Mouse (Mus musculus): Measurements from ENCODE around the gene Gm40193. TPM values are rescaled to one million over a fixed set of nuclear protein-coding genes. Genes with fewer than 3 reads are reported as not detected.
A peak's percentile ranks its signal among the peaks of the same experiment; 100 is the strongest.
"Not testable (repeated sequence)": the region's sequence is repeated elsewhere in the genome, so short reads cannot be mapped to it uniquely, and the experiment has no call there.

The Gm40193 gene
- polyA plus RNA-seq, 1 experiment from 2014 or later: 1.1 TPM

DNA sequence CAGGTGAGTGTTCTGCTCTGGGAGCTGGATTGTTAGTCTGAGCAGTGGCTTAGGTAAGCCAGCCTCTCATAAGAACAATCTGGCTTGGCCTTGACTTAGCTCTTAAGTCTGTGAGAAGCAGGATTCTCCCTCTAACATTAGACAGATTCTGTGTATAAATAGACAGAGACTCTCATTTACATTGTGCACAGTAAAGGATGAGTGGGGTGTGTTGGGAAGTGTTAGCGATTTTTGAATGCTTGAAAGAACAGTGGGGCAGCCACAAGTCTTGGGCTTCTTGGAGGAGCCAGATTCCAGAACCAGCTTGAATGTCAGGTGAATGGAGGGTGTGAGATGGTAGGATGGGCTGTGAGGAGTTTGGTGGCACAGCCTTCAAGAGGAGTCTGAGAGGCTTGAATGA lies 38.9 kb upstream of the Gm40193 start:
- no peak for ATAC-seq (ENCODE audit: low read depth)
- peaks cover 9% of the 10 kb centered on the region; the same call in 1 of the 2 replicates for H3K36me3 ChIP-seq (ENCODE audit: control insufficient read depth, insufficient read depth, low read length)
- 93% methylated on average over 1 of the region's 1 CpGs for WGBS
- H3K4me2 ChIP-seq (ENCODE audit: low read depth, low read length): no peak overlapping the region
- DNase-seq (ENCODE audit: low spot score): no peak
- no peaks in the 10 kb centered on the region for H3K9me3 ChIP-seq (ENCODE audit: control insufficient read depth, low read length)
- no peak overlapping the region for H3K27ac ChIP-seq (replicated peaks; ENCODE audit: low read depth, low read length)
- H3K9ac ChIP-seq (ENCODE audit: low read depth, low read length): no peak overlapping the region
- no peaks in the 10 kb centered on the region for H3K27me3 ChIP-seq (replicated peaks; ENCODE audit: control insufficient read depth, insufficient read depth, low read length)
- peaks cover 5% of the 10 kb centered on the region for H3K4me1 ChIP-seq (ENCODE audit: control insufficient read depth, insufficient read depth, low read length)
- H3K4me3 ChIP-seq (ENCODE audit: low read depth, low read length): no peak overlapping the region

DNA sequence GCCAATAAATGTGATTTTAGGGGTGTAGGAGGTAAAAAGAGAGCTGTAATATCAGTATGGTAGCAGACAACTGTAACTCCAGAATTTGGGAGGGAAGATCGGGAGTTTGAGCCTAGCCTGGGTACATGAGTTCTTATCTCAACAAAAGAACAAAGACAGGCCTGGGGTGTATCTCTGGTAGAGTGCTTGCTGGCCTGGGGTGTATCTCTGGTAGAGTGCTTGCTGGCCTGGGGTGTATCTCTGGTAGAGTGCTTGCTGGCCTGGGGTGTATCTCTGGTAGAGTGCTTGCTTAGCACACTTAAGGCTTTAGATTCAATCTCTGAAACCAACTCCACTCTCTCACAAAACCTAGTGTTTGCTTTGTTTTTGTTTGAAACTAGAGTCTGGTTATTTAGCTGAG lies 37.9 kb upstream of the Gm40193 start:
- not testable (repeated sequence) for H3K27ac ChIP-seq (replicated peaks; ENCODE audit: low read depth, low read length); H3K4me1 ChIP-seq (ENCODE audit: control insufficient read depth, insufficient read depth, low read length); H3K9me3 ChIP-seq (ENCODE audit: control insufficient read depth, low read length); H3K9ac ChIP-seq (ENCODE audit: low read depth, low read length); H3K4me3 ChIP-seq (ENCODE audit: low read depth, low read length); H3K27me3 ChIP-seq (replicated peaks; ENCODE audit: control insufficient read depth, insufficient read depth, low read length); DNase-seq (ENCODE audit: low spot score); H3K36me3 ChIP-seq (ENCODE audit: control insufficient read depth, insufficient read depth, low read length); H3K4me2 ChIP-seq (ENCODE audit: low read depth, low read length); ATAC-seq (ENCODE audit: low read depth)
- WGBS: 100% methylated on average over 1 of the region's 1 CpGs

DNA sequence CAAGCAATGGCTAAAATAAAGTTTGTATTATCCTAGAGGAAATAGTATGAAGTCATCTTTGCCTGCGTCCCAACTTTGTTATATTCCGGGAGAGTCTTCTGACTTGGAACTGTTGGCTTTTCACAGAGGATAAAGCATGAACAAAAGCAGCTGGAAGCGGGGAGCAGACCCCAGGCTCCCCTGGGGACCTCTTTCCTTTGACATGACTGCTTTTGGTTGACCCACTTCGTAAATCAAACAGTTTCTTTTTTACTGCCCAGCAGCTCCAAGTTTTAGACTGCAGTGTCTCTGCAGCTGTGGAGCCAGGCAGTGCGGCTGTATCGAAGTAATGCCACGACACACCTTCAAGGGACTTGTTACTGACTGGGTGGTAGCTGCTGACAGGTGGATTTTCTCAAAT lies 33.8 kb upstream of the Gm40193 start:
- ATAC-seq (ENCODE audit: low read depth): no peak
- WGBS: 67% methylated on average over 7 of the region's 7 CpGs
- Histone ChIP-seq H3K27ac (replicated peaks; ENCODE audit: low read depth, low read length) (no peak overlapping the region), H3K36me3 (ENCODE audit: control insufficient read depth, insufficient read depth, low read length) (peaks cover 9% of the 10 kb centered on the region; the same call in 1 of the 2 replicates), H3K4me3 (ENCODE audit: low read depth, low read length) (no peak overlapping the region), H3K9me3 (ENCODE audit: control insufficient read depth, low read length) (no peaks in the 10 kb centered on the region), H3K4me1 (ENCODE audit: control insufficient read depth, insufficient read depth, low read length) (peaks cover 10% of the 10 kb centered on the region), H3K4me2 (ENCODE audit: low read depth, low read length) (no peak overlapping the region), H3K9ac (ENCODE audit: low read depth, low read length) (no peak overlapping the region), H3K27me3 (replicated peaks; ENCODE audit: control insufficient read depth, insufficient read depth, low read length) (no peaks in the 10 kb centered on the region)
- DNase-seq (ENCODE audit: low spot score): no peak

DNA sequence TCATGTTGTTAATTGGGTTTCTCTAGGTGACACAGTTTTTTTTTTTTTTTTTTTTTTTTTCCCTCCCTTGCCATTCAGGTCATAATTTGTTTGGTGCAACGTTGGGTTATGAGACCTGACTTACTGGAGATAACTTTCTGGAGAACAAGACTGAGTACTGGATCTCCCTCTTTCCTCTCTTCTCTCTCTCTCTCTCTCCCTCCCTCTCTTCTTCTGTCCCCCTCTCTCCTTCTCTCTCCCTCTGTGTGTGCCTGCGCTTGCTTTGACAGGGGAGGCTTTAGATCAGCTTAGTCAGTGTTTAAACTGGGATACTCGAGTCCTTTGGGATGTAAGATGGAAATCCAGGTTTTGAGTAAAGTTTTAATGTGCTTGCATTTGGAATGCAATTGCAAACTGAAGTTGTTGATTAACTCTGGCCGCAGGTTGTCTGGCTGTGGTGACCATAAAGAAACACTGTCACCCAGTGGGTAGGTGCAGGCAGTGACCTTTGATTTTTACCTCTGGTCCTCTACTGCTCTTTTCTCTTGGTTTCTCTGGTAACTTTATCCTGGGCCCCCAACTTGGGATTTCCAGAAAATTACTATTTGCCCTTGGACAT lies 31.6 kb upstream of the Gm40193 start:
- WGBS: 24% methylated on average over 4 of the region's 4 CpGs
- Histone ChIP-seq H3K4me3 (ENCODE audit: low read depth, low read length) (peak overlapping the region; percentile 83), H3K9me3 (ENCODE audit: control insufficient read depth, low read length) (no peaks in the 10 kb centered on the region), H3K27ac (replicated peaks; ENCODE audit: low read depth, low read length) (no peak overlapping the region), H3K27me3 (replicated peaks; ENCODE audit: control insufficient read depth, insufficient read depth, low read length) (no peaks in the 10 kb centered on the region), H3K4me2 (ENCODE audit: low read depth, low read length) (peak overlapping the region; percentile 83), H3K4me1 (ENCODE audit: control insufficient read depth, insufficient read depth, low read length) (peaks cover 10% of the 10 kb centered on the region), H3K9ac (ENCODE audit: low read depth, low read length) (peak overlapping the region; percentile 83; the same call in 1 of the 2 replicates), H3K36me3 (ENCODE audit: control insufficient read depth, insufficient read depth, low read length) (peaks cover 9% of the 10 kb centered on the region; the same call in 1 of the 2 replicates)
- no peak for DNase-seq (ENCODE audit: low spot score)
- no peak for ATAC-seq (ENCODE audit: low read depth)

DNA sequence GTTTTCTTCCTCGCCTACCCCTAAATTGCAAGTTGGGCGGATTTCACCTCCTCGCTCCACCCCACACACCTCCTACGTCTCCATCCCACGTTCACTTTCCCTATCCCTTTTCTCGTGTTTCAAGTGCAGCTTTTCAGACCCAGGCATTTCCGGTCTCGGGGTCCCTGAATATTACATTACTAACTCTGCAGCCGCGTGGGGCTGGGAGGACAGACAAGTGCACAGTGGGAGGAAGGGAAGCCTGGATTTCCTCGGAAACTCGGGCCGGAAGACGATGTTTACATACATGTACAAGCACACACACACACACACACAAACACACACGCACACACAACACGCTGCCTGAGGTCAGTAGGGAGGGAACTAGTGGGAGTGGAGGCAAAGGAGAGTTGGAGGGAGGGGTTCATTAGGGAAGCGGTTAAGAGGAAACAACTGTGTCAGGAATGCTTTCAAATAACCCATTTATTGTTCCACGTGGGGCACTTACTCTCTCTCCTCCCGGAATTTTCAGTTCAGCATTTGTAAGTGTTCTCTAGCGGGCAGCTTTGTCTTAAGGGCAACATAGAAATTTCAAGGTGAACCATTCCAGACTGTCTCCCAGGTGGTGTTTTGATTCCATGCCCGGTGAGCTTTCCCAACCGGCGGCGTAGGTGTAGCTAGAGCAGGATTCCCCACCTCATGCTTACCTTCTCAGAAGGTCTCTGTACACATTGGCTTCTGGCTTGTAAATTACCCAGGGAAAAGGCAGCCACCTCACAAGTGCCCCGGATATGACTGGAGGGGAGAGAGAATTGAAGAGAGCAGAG lies 30.9 kb upstream of the Gm40193 start:
- Histone ChIP-seq H3K4me2 (ENCODE audit: low read depth, low read length) (peak overlapping the region; percentile 83), H3K9me3 (ENCODE audit: control insufficient read depth, low read length) (no peaks in the 10 kb centered on the region), H3K4me3 (ENCODE audit: low read depth, low read length) (peak overlapping the region; percentile 83), H3K27ac (replicated peaks; ENCODE audit: low read depth, low read length) (peak overlapping the region; percentile 86), H3K4me1 (ENCODE audit: control insufficient read depth, insufficient read depth, low read length) (peaks cover 10% of the 10 kb centered on the region), H3K9ac (ENCODE audit: low read depth, low read length) (peak overlapping the region; percentile 83), H3K27me3 (replicated peaks; ENCODE audit: control insufficient read depth, insufficient read depth, low read length) (no peaks in the 10 kb centered on the region), H3K36me3 (ENCODE audit: control insufficient read depth, insufficient read depth, low read length) (peaks cover 9% of the 10 kb centered on the region; the same call in 1 of the 2 replicates)
- WGBS: 1% methylated on average over 25 of the region's 25 CpGs
- ATAC-seq (ENCODE audit: low read depth): no peak
- peak; percentile 60 for DNase-seq (ENCODE audit: low spot score)

DNA sequence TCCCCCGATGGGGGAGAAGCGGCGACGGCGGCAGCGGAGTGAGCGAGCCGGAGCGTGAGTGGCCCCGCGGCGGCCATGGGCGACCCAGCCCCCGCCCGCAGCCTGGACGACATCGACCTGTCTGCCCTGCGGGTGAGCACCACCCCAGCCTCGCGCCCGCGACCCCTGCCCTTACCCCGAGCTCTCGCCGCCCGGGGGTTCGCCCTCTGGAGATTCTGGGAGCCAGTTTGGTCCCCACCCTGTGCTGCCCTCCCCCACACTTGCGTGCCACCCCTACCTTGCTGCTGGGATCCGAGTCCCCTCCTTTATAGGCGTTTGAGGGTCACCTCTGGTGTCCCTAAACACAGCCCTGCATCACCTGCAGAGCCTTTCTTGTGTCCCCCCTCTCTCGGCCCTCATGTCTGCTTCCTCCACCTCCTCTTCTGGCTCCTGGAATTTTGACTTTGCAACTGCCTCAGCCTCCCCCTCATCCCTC lies 30.3 kb upstream of the Gm40193 start:
- ATAC-seq (ENCODE audit: low read depth): 0 out of 2 replicates have a peak, but pooled peaks have one; percentile 4
- 0% methylated on average over 4 of the region's 31 CpGs for WGBS
- Histone ChIP-seq H3K4me2 (ENCODE audit: low read depth, low read length) (peak overlapping the region; percentile 83), H3K36me3 (ENCODE audit: control insufficient read depth, insufficient read depth, low read length) (peaks cover 4% of the 10 kb centered on the region; the same call in 1 of the 2 replicates), H3K9ac (ENCODE audit: low read depth, low read length) (peak overlapping the region; percentile 83), H3K27ac (replicated peaks; ENCODE audit: low read depth, low read length) (peak overlapping the region; percentile 86), H3K4me1 (ENCODE audit: control insufficient read depth, insufficient read depth, low read length) (peaks cover 10% of the 10 kb centered on the region), H3K27me3 (replicated peaks; ENCODE audit: control insufficient read depth, insufficient read depth, low read length) (no peaks in the 10 kb centered on the region), H3K9me3 (ENCODE audit: control insufficient read depth, low read length) (no peaks in the 10 kb centered on the region), H3K4me3 (ENCODE audit: low read depth, low read length) (peak overlapping the region; percentile 83)
- DNase-seq (ENCODE audit: low spot score): no peak

DNA sequence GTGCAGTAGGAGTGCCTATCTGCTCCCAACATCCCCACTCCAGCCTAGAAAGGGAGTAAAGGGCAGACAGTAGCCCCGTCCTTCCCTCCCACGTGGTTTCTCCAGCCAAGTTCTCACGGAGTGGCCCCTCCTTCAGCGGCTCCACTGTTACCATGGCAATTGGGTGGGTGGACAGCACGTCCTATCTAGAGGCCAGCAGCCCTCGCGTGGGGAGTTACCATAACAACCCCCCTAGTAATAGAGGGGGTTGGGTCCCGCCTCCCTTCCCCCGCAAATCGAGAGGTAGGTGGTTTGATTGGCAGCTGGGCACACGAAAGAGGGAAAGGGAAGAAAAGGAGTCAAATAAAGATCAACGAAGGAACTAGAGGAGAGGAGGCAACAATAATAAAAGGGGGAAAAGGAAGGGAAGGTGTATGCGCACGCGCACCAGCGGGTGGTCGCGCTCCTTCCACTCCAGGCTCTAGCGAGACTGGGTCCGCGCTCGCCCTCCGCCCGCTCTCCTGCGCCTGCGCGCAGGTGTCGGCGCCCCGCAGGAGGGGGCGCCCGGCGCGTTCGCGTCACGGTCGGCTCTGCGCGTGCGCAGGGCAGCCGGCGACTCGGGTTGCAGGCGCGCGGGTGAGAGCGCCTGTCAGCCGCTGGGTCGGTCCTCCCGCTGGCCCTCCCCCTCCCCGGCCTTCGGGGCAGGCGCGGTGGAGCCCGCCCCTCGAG lies 29.7 kb upstream of the Gm40193 start, which contains the start of gene Mink1:
Gene Mink1, plus strand, starts transcription at position 595 of the 708 bp plus-strand sequence.
- H3K9me3 ChIP-seq (ENCODE audit: control insufficient read depth, low read length): no peaks in the 10 kb centered on the region
- peak within 1 kb of the TSS; percentile 83 for H3K9ac ChIP-seq (ENCODE audit: low read depth, low read length)
- peak within 1 kb of the TSS; percentile 83 for H3K4me3 ChIP-seq (ENCODE audit: low read depth, low read length)
- H3K4me1 ChIP-seq (ENCODE audit: control insufficient read depth, insufficient read depth, low read length): peaks cover 10% of the 10 kb centered on the region
- 0 out of 2 replicates have a peak, but pooled peaks cover 3% of the 10 kb centered on the region for H3K36me3 ChIP-seq (ENCODE audit: control insufficient read depth, insufficient read depth, low read length)
- no peaks in the 10 kb centered on the region for H3K27me3 ChIP-seq (replicated peaks; ENCODE audit: control insufficient read depth, insufficient read depth, low read length)
- H3K27ac ChIP-seq (replicated peaks; ENCODE audit: low read depth, low read length): peak within 1 kb of the TSS; percentile 86
- DNase-seq (ENCODE audit: low spot score): peak; percentile 95
- peak; percentile 92 for ATAC-seq (ENCODE audit: low read depth)
- WGBS: 0% methylated on average over 21 of the region's 57 CpGs
- peak within 1 kb of the TSS; percentile 83 for H3K4me2 ChIP-seq (ENCODE audit: low read depth, low read length)

DNA sequence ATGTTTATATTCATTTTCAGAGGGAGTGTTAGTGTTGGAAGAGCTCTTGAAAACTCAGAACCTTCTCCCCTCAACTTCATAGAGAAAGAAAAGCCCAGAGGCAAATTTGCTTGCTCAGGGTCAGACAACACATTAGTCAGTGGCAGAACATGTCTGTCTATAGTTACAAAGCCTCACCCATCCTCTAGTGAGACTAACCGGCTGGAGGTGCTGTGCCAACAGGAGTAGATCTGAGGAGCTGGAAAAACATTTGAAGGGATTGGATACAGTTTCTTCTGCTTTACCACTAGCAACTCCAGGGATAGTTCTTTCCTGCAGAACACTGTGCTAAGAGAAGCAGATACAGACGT lies 29.2 kb upstream of the Gm40193 start:
- Histone ChIP-seq H3K9me3 (ENCODE audit: control insufficient read depth, low read length) (no peaks in the 10 kb centered on the region), H3K27ac (replicated peaks; ENCODE audit: low read depth, low read length) (peak overlapping the region; percentile 86; the same call in 1 of the 2 replicates), H3K27me3 (replicated peaks; ENCODE audit: control insufficient read depth, insufficient read depth, low read length) (no peaks in the 10 kb centered on the region), H3K4me3 (ENCODE audit: low read depth, low read length) (peak overlapping the region; percentile 83), H3K4me2 (ENCODE audit: low read depth, low read length) (peak overlapping the region; percentile 83), H3K4me1 (ENCODE audit: control insufficient read depth, insufficient read depth, low read length) (peaks cover 10% of the 10 kb centered on the region), H3K36me3 (ENCODE audit: control insufficient read depth, insufficient read depth, low read length) (0 out of 2 replicates have a peak, but pooled peaks cover under 1% of the 10 kb centered on the region), H3K9ac (ENCODE audit: low read depth, low read length) (peak overlapping the region; percentile 83; the same call in 1 of the 2 replicates)
- ATAC-seq (ENCODE audit: low read depth): no peak; the same call in 1 of the 2 replicates
- DNase-seq (ENCODE audit: low spot score): peak; percentile 62
- WGBS: 5% methylated on average over 2 of the region's 2 CpGs
